Mouse (Mus musculus): ENCODE measurements at regions not wholly inside any gene's neighbourhood (a gene's known extent, or its start where the extent isn't known, plus 50 kb on each side); places are given as distances from the start of the nearest gene placed in this dataset.
A peak's percentile ranks its signal among the peaks of the same experiment; 100 is the strongest.

GRCm38 (mm10) chr14:61945659-61946058 is 338.4 kb downstream of the Kcnrg start:
- H3K9me3 ChIP-seq (ENCODE audit: control insufficient read depth, low read length): no peaks in the 10 kb centered on the region
- H3K4me1 ChIP-seq (ENCODE audit: control insufficient read depth, insufficient read depth, low read length): peaks cover 18% of the 10 kb centered on the region
- H3K4me3 ChIP-seq (ENCODE audit: low read depth, low read length): no peak overlapping the region
- H3K27ac ChIP-seq (replicated peaks; ENCODE audit: low read depth, low read length): no peak overlapping the region
- H3K9ac ChIP-seq (ENCODE audit: low read depth, low read length): no peak overlapping the region
- DNase-seq (ENCODE audit: low spot score) (no peak), ATAC-seq (ENCODE audit: low read depth) (no peak)
- H3K4me2 ChIP-seq (ENCODE audit: low read depth, low read length): no peak overlapping the region
- no peaks in the 10 kb centered on the region for H3K27me3 ChIP-seq (replicated peaks; ENCODE audit: control insufficient read depth, insufficient read depth, low read length)
- no peaks in the 10 kb centered on the region for H3K36me3 ChIP-seq (ENCODE audit: control insufficient read depth, insufficient read depth, low read length)
- WGBS: 54% methylated on average over 5 of the region's 5 CpGs

GRCm38 (mm10) chr14:61949446-61949845 is 342.2 kb downstream of the Kcnrg start:
- Histone ChIP-seq H3K4me2 (ENCODE audit: low read depth, low read length) (no peak overlapping the region), H3K4me1 (ENCODE audit: control insufficient read depth, insufficient read depth, low read length) (peaks cover 20% of the 10 kb centered on the region), H3K9me3 (ENCODE audit: control insufficient read depth, low read length) (no peaks in the 10 kb centered on the region), H3K27me3 (replicated peaks; ENCODE audit: control insufficient read depth, insufficient read depth, low read length) (no peaks in the 10 kb centered on the region), H3K9ac (ENCODE audit: low read depth, low read length) (no peak overlapping the region), H3K4me3 (ENCODE audit: low read depth, low read length) (no peak overlapping the region), H3K36me3 (ENCODE audit: control insufficient read depth, insufficient read depth, low read length) (no peaks in the 10 kb centered on the region), H3K27ac (replicated peaks; ENCODE audit: low read depth, low read length) (peak overlapping the region; percentile 53)
- 28% methylated on average over 6 of the region's 6 CpGs for WGBS
- ATAC-seq (ENCODE audit: low read depth): peak; percentile 18; the same call in 1 of the 2 replicates
- no peak for DNase-seq (ENCODE audit: low spot score)

GRCm38 (mm10) chr14:61950004-61950403 is 342.4 kb upstream of the Rnaseh2b start:
- Histone ChIP-seq H3K4me1 (ENCODE audit: control insufficient read depth, insufficient read depth, low read length) (peaks cover 20% of the 10 kb centered on the region), H3K36me3 (ENCODE audit: control insufficient read depth, insufficient read depth, low read length) (no peaks in the 10 kb centered on the region), H3K4me2 (ENCODE audit: low read depth, low read length) (no peak overlapping the region), H3K9ac (ENCODE audit: low read depth, low read length) (no peak overlapping the region), H3K27ac (replicated peaks; ENCODE audit: low read depth, low read length) (peak overlapping the region; percentile 53), H3K9me3 (ENCODE audit: control insufficient read depth, low read length) (no peaks in the 10 kb centered on the region), H3K4me3 (ENCODE audit: low read depth, low read length) (no peak overlapping the region), H3K27me3 (replicated peaks; ENCODE audit: control insufficient read depth, insufficient read depth, low read length) (no peaks in the 10 kb centered on the region)
- ATAC-seq (ENCODE audit: low read depth) (peak; percentile 44; the same call in 1 of the 2 replicates), DNase-seq (ENCODE audit: low spot score) (peak; percentile 45)
- 23% methylated on average over 3 of the region's 3 CpGs for WGBS

- Histone ChIP-seq H3K9me3 (ENCODE audit: control insufficient read depth, low read length) (no peaks in the 10 kb centered on the region), H3K9ac (ENCODE audit: low read depth, low read length) (no peak overlapping the region), H3K4me1 (ENCODE audit: control insufficient read depth, insufficient read depth, low read length) (peaks cover 20% of the 10 kb centered on the region), H3K36me3 (ENCODE audit: control insufficient read depth, insufficient read depth, low read length) (no peaks in the 10 kb centered on the region), H3K4me3 (ENCODE audit: low read depth, low read length) (no peak overlapping the region), H3K4me2 (ENCODE audit: low read depth, low read length) (no peak overlapping the region), H3K27me3 (replicated peaks; ENCODE audit: control insufficient read depth, insufficient read depth, low read length) (no peaks in the 10 kb centered on the region), H3K27ac (replicated peaks; ENCODE audit: low read depth, low read length) (no peak overlapping the region)
- WGBS: 88% methylated on average over 4 of the region's 4 CpGs
- ATAC-seq (ENCODE audit: low read depth) (no peak), DNase-seq (ENCODE audit: low spot score) (no peak)
These were observed 339.4 kb upstream of the Rnaseh2b start for GRCm38 (mm10) chr14:61953029-61953428.

GRCm38 (mm10) chr14:61955416-61955815 is 337.0 kb upstream of the Rnaseh2b start:
- Histone ChIP-seq H3K4me3 (ENCODE audit: low read depth, low read length) (no peak overlapping the region), H3K27ac (replicated peaks; ENCODE audit: low read depth, low read length) (no peak overlapping the region), H3K36me3 (ENCODE audit: control insufficient read depth, insufficient read depth, low read length) (no peaks in the 10 kb centered on the region), H3K9ac (ENCODE audit: low read depth, low read length) (no peak overlapping the region), H3K4me1 (ENCODE audit: control insufficient read depth, insufficient read depth, low read length) (peaks cover 7% of the 10 kb centered on the region; the same call in 1 of the 2 replicates), H3K4me2 (ENCODE audit: low read depth, low read length) (no peak overlapping the region), H3K27me3 (replicated peaks; ENCODE audit: control insufficient read depth, insufficient read depth, low read length) (no peaks in the 10 kb centered on the region), H3K9me3 (ENCODE audit: control insufficient read depth, low read length) (no peaks in the 10 kb centered on the region)
- no peak for ATAC-seq (ENCODE audit: low read depth)
- no peak for DNase-seq (ENCODE audit: low spot score)

- Histone ChIP-seq H3K36me3 (ENCODE audit: control insufficient read depth, insufficient read depth, low read length) (no peaks in the 10 kb centered on the region), H3K4me2 (ENCODE audit: low read depth, low read length) (no peak overlapping the region), H3K4me3 (ENCODE audit: low read depth, low read length) (no peak overlapping the region), H3K4me1 (ENCODE audit: control insufficient read depth, insufficient read depth, low read length) (peaks cover 3% of the 10 kb centered on the region; the same call in 1 of the 2 replicates), H3K9ac (ENCODE audit: low read depth, low read length) (no peak overlapping the region), H3K27ac (replicated peaks; ENCODE audit: low read depth, low read length) (no peak overlapping the region), H3K27me3 (replicated peaks; ENCODE audit: control insufficient read depth, insufficient read depth, low read length) (no peaks in the 10 kb centered on the region), H3K9me3 (ENCODE audit: control insufficient read depth, low read length) (no peaks in the 10 kb centered on the region)
- DNase-seq (ENCODE audit: low spot score): peak; percentile 62
- ATAC-seq (ENCODE audit: low read depth): no peak
- WGBS: 51% methylated on average over 4 of the region's 4 CpGs
These were observed 332.0 kb upstream of the Rnaseh2b start for GRCm38 (mm10) chr14:61960243-61960957.

GRCm38 (mm10) chr14:61968467-61968866 is 323.9 kb upstream of the Rnaseh2b start:
- H3K9ac ChIP-seq (ENCODE audit: low read depth, low read length): no peak overlapping the region
- H3K27me3 ChIP-seq (replicated peaks; ENCODE audit: control insufficient read depth, insufficient read depth, low read length): no peaks in the 10 kb centered on the region
- no peak overlapping the region for H3K4me2 ChIP-seq (ENCODE audit: low read depth, low read length)
- no peaks in the 10 kb centered on the region for H3K9me3 ChIP-seq (ENCODE audit: control insufficient read depth, low read length)
- H3K4me1 ChIP-seq (ENCODE audit: control insufficient read depth, insufficient read depth, low read length): no peaks in the 10 kb centered on the region
- DNase-seq (ENCODE audit: low spot score): no peak
- 96% methylated on average over 1 of the region's 1 CpGs for WGBS
- no peaks in the 10 kb centered on the region for H3K36me3 ChIP-seq (ENCODE audit: control insufficient read depth, insufficient read depth, low read length)
- H3K4me3 ChIP-seq (ENCODE audit: low read depth, low read length): no peak overlapping the region
- ATAC-seq (ENCODE audit: low read depth): no peak
- H3K27ac ChIP-seq (replicated peaks; ENCODE audit: low read depth, low read length): no peak overlapping the region

GRCm38 (mm10) chr14:61968957-61969535 is 323.3 kb upstream of the Rnaseh2b start:
- Histone ChIP-seq H3K4me2 (ENCODE audit: low read depth, low read length) (no peak overlapping the region), H3K4me3 (ENCODE audit: low read depth, low read length) (no peak overlapping the region), H3K27me3 (replicated peaks; ENCODE audit: control insufficient read depth, insufficient read depth, low read length) (no peaks in the 10 kb centered on the region), H3K36me3 (ENCODE audit: control insufficient read depth, insufficient read depth, low read length) (no peaks in the 10 kb centered on the region), H3K9me3 (ENCODE audit: control insufficient read depth, low read length) (no peaks in the 10 kb centered on the region), H3K9ac (ENCODE audit: low read depth, low read length) (no peak overlapping the region), H3K4me1 (ENCODE audit: control insufficient read depth, insufficient read depth, low read length) (no peaks in the 10 kb centered on the region), H3K27ac (replicated peaks; ENCODE audit: low read depth, low read length) (no peak overlapping the region)
- WGBS: 80% methylated on average over 5 of the region's 5 CpGs
- no peak for DNase-seq (ENCODE audit: low spot score)
- no peak for ATAC-seq (ENCODE audit: low read depth)

GRCm38 (mm10) chr14:61970591-61970990 is 321.8 kb upstream of the Rnaseh2b start:
- Histone ChIP-seq H3K27ac (replicated peaks; ENCODE audit: low read depth, low read length) (no peak overlapping the region), H3K4me3 (ENCODE audit: low read depth, low read length) (no peak overlapping the region), H3K27me3 (replicated peaks; ENCODE audit: control insufficient read depth, insufficient read depth, low read length) (no peaks in the 10 kb centered on the region), H3K9me3 (ENCODE audit: control insufficient read depth, low read length) (no peaks in the 10 kb centered on the region), H3K9ac (ENCODE audit: low read depth, low read length) (no peak overlapping the region), H3K36me3 (ENCODE audit: control insufficient read depth, insufficient read depth, low read length) (no peaks in the 10 kb centered on the region), H3K4me1 (ENCODE audit: control insufficient read depth, insufficient read depth, low read length) (peaks cover 5% of the 10 kb centered on the region; the same call in 1 of the 2 replicates), H3K4me2 (ENCODE audit: low read depth, low read length) (no peak overlapping the region)
- DNase-seq (ENCODE audit: low spot score) (no peak), ATAC-seq (ENCODE audit: low read depth) (no peak)
- 85% methylated on average over 3 of the region's 3 CpGs for WGBS

All from embryonic facial prominence, embryonic 14.5 days (tissue).